Mouse (Mus musculus): ENCODE data around the gene Glt1d1. TPM values are rescaled to one million over a fixed set of nuclear protein-coding genes. Genes with fewer than 3 reads are reported as not detected.

Glt1d1 gene
- polyA plus RNA-seq, 1 experiment, result 2.5 TPM

- no peaks in the 10 kb centered on the region; the same call in 1 of the 2 replicates for H3K36me3 ChIP-seq (ENCODE audit: control insufficient read depth, insufficient read depth, low read length)
- DNase-seq, result no peak
- H3K27me3 ChIP-seq (replicated peaks; ENCODE audit: control insufficient read depth, insufficient read depth, low read length), result no peaks in the 10 kb centered on the region
- no peak overlapping the region for H3K27ac ChIP-seq (ENCODE audit: insufficient read depth, low read depth, low read length)
- H3K4me3 ChIP-seq (ENCODE audit: insufficient read depth, low read depth, low read length), result no peak overlapping the region
- H3K4me1 ChIP-seq (ENCODE audit: control insufficient read depth, insufficient read depth, low read length), result no peaks in the 10 kb centered on the region
- no peak for TF ChIP-seq CTCF (conservative IDR thresholded peaks at IDR 0.05; ENCODE audit: insufficient read depth, insufficient read length, low read depth, low read length)
- TF ChIP-seq POLR2A (IDR thresholded peaks at IDR 0.05; ENCODE audit: low read depth, low read length), result no peak
- 90% methylated on average over 5 of the region's 5 CpGs for WGBS
Measured at GRCm38 (mm10) chr5:127660979-127661378, 28.9 kb downstream of the Glt1d1 start.

- Histone ChIP-seq H3K27ac (ENCODE audit: insufficient read depth, low read depth, low read length) (no peak overlapping the region), H3K4me3 (ENCODE audit: insufficient read depth, low read depth, low read length) (no peak overlapping the region), H3K4me1 (ENCODE audit: control insufficient read depth, insufficient read depth, low read length) (no peaks in the 10 kb centered on the region), H3K27me3 (replicated peaks; ENCODE audit: control insufficient read depth, insufficient read depth, low read length) (no peaks in the 10 kb centered on the region), H3K36me3 (ENCODE audit: control insufficient read depth, insufficient read depth, low read length) (no peaks in the 10 kb centered on the region)
- WGBS, result 91% methylated on average over 8 of the region's 8 CpGs
- no peak for DNase-seq
- TF ChIP-seq POLR2A (IDR thresholded peaks at IDR 0.05; ENCODE audit: low read depth, low read length) (no peak), CTCF (conservative IDR thresholded peaks at IDR 0.05; ENCODE audit: insufficient read depth, insufficient read length, low read depth, low read length) (0 out of 2 replicates have a peak, but pooled peaks have one; percentile 16)
Measured at GRCm38 (mm10) chr5:127673913-127674312, 41.9 kb downstream of the Glt1d1 start.

GRCm38 (mm10) chr5:127677561-127677960 lies 45.5 kb downstream of the Glt1d1 start:
- no peaks in the 10 kb centered on the region for H3K4me1 ChIP-seq (ENCODE audit: control insufficient read depth, insufficient read depth, low read length)
- H3K27ac ChIP-seq (ENCODE audit: insufficient read depth, low read depth, low read length), result no peak overlapping the region
- TF ChIP-seq POLR2A (IDR thresholded peaks at IDR 0.05; ENCODE audit: low read depth, low read length), result no peak
- TF ChIP-seq CTCF (conservative IDR thresholded peaks at IDR 0.05; ENCODE audit: insufficient read depth, insufficient read length, low read depth, low read length), result no peak
- no peak for DNase-seq
- 95% methylated on average over 2 of the region's 2 CpGs for WGBS
- H3K27me3 ChIP-seq (replicated peaks; ENCODE audit: control insufficient read depth, insufficient read depth, low read length), result no peaks in the 10 kb centered on the region
- no peak overlapping the region for H3K4me3 ChIP-seq (ENCODE audit: insufficient read depth, low read depth, low read length)
- no peaks in the 10 kb centered on the region for H3K36me3 ChIP-seq (ENCODE audit: control insufficient read depth, insufficient read depth, low read length)

GRCm38 (mm10) chr5:127678501-127678900 lies 46.4 kb downstream of the Glt1d1 start:
- Histone ChIP-seq H3K4me1 (ENCODE audit: control insufficient read depth, insufficient read depth, low read length) (no peaks in the 10 kb centered on the region), H3K36me3 (ENCODE audit: control insufficient read depth, insufficient read depth, low read length) (no peaks in the 10 kb centered on the region), H3K27ac (ENCODE audit: insufficient read depth, low read depth, low read length) (no peak overlapping the region), H3K27me3 (replicated peaks; ENCODE audit: control insufficient read depth, insufficient read depth, low read length) (no peaks in the 10 kb centered on the region), H3K4me3 (ENCODE audit: insufficient read depth, low read depth, low read length) (no peak overlapping the region)
- WGBS, result 95% methylated on average over 5 of the region's 5 CpGs
- TF ChIP-seq CTCF (conservative IDR thresholded peaks at IDR 0.05; ENCODE audit: insufficient read depth, insufficient read length, low read depth, low read length) (peak; percentile 17; the same call in 1 of the 2 replicates), POLR2A (IDR thresholded peaks at IDR 0.05; ENCODE audit: low read depth, low read length) (no peak)
- no peak for DNase-seq

GRCm38 (mm10) chr5:127688568-127689170 lies 56.6 kb downstream of the Glt1d1 start:
- H3K4me3 ChIP-seq (ENCODE audit: insufficient read depth, low read depth, low read length), result no peak overlapping the region
- no peak overlapping the region for H3K27ac ChIP-seq (ENCODE audit: insufficient read depth, low read depth, low read length)
- no peaks in the 10 kb centered on the region for H3K27me3 ChIP-seq (replicated peaks; ENCODE audit: control insufficient read depth, insufficient read depth, low read length)
- no peak for TF ChIP-seq POLR2A (IDR thresholded peaks at IDR 0.05; ENCODE audit: low read depth, low read length)
- no peak for TF ChIP-seq CTCF (conservative IDR thresholded peaks at IDR 0.05; ENCODE audit: insufficient read depth, insufficient read length, low read depth, low read length)
- no peaks in the 10 kb centered on the region for H3K4me1 ChIP-seq (ENCODE audit: control insufficient read depth, insufficient read depth, low read length)
- WGBS, result 61% methylated on average over 9 of the region's 9 CpGs
- no peak for DNase-seq
- H3K36me3 ChIP-seq (ENCODE audit: control insufficient read depth, insufficient read depth, low read length), result no peaks in the 10 kb centered on the region

- Histone ChIP-seq H3K4me3 (ENCODE audit: insufficient read depth, low read depth, low read length) (no peak overlapping the region), H3K27me3 (replicated peaks; ENCODE audit: control insufficient read depth, insufficient read depth, low read length) (no peaks in the 10 kb centered on the region), H3K36me3 (ENCODE audit: control insufficient read depth, insufficient read depth, low read length) (no peaks in the 10 kb centered on the region), H3K4me1 (ENCODE audit: control insufficient read depth, insufficient read depth, low read length) (no peaks in the 10 kb centered on the region), H3K27ac (ENCODE audit: insufficient read depth, low read depth, low read length) (no peak overlapping the region)
- TF ChIP-seq POLR2A (IDR thresholded peaks at IDR 0.05; ENCODE audit: low read depth, low read length), result no peak
- no peak for TF ChIP-seq CTCF (conservative IDR thresholded peaks at IDR 0.05; ENCODE audit: insufficient read depth, insufficient read length, low read depth, low read length)
- 92% methylated on average over 10 of the region's 10 CpGs for WGBS
- DNase-seq, result no peak
Measured at GRCm38 (mm10) chr5:127691085-127691484, 59.0 kb downstream of the Glt1d1 start.

- TF ChIP-seq CTCF (conservative IDR thresholded peaks at IDR 0.05; ENCODE audit: insufficient read depth, insufficient read length, low read depth, low read length) (no peak), POLR2A (IDR thresholded peaks at IDR 0.05; ENCODE audit: low read depth, low read length) (no peak)
Measured at GRCm38 (mm10) chr5:127691581-127691980, 59.5 kb downstream of the Glt1d1 start.

More at GRCm38 (mm10) chr5:127691581-127691980, 59.5 kb downstream of the Glt1d1 start:
- Histone ChIP-seq H3K4me3 (ENCODE audit: insufficient read depth, low read depth, low read length) (no peak overlapping the region), H3K36me3 (ENCODE audit: control insufficient read depth, insufficient read depth, low read length) (no peaks in the 10 kb centered on the region), H3K27ac (ENCODE audit: insufficient read depth, low read depth, low read length) (no peak overlapping the region), H3K27me3 (replicated peaks; ENCODE audit: control insufficient read depth, insufficient read depth, low read length) (no peaks in the 10 kb centered on the region), H3K4me1 (ENCODE audit: control insufficient read depth, insufficient read depth, low read length) (no peaks in the 10 kb centered on the region)
- 57% methylated on average over 21 of the region's 21 CpGs for WGBS
- peak; percentile 25 for DNase-seq

Measured in kidney, adult 2 months (tissue).